Mouse (Mus musculus) neutrophil, adult 5-6 weeks (primary cell): ENCODE data around the gene Bag1. TPM values are rescaled to one million over a fixed set of nuclear protein-coding genes. Genes with fewer than 3 reads are reported as not detected.

Experiments used
- ATAC-seq: fragments of 151-379, 151-347 bp; 2 replicates; pipeline ENCODE4 v1.8.0; 2017; ENCODE audit warnings: mild to moderate bottlenecking, moderate TSS enrichment; ENCODE audit not compliant: insufficient number of reproducible peaks, poor library complexity, low FRiP score, severe bottlenecking; ENCODE audit errors: extremely low read depth
- total RNA-seq: library from RNA; stranded (forward); fragments of 200-1000 nt; gene quantifications from 2 replicates; pipeline ENCODE4 v1.2.3, GENCODE M21; 2017

Bag1 gene
- total RNA-seq, 1 experiment from 2014 or later, result 134 TPM

DNA sequence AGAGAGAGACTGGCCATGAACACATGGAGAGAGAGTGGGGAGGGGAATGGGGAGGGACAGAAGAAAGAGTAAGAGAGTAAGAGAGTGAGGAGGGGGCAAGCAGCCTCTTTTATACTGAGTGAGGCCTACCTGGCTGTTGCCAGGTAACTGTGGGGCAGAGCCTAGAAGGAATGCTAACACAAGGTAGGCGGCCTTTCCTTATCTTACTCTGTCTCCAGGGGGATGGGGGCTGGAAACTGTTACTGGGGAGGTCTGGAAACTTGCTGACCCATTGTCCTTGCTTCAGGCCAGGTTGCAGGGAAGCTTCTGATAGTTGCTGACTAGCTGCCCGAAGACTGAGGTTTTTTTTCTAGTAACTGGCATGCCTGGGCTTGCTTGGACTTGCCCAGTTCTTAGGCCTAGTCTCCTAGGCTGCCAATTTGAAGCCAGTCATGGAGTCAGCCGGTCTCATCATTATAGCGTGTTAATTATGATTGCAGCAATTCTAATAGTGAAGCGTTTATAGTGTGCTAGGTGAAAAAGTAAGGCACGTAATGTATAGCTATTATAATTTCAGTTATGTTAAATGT, 49.5 kb downstream of the Bag1 start:
- no peak for ATAC-seq

DNA sequence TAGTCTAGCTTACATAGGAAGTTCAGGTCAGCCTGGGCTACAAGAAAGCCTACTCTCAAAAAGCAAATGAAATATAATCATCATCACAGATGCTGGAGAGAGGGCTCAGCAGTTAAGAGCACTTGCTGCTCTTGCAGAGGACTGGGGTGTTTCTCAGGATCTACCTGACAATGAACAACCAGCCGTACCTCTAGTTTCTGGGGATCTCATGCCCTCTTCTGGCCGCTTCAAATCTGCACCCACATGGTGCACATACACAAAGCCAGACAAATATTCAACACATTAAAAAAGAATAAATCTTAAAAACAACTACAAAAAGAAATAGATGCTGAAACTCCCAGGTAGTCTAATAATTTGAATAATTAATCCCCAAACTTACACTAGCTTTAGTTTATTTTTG, 52.4 kb downstream of the Bag1 start:
- no peak for ATAC-seq

DNA sequence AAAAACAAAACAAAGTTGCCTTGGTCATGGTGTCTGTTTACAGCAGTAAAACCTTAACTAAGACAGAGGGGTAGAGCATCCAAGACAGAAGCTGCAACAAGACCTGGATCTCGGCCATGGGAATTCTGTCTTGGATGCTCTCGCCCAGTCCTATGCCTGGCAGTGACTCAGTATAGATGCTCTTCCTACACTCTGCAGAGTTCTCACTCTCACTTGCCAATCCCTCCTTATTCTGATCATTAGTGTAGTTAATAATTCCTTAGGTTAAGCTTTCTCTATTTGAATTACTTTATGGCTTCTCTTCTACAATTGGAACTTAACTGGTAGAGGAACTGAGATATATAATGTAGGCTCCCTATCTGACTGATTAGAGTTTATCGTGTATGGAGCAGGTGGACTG, 53.0 kb downstream of the Bag1 start:
- no peak for ATAC-seq

DNA sequence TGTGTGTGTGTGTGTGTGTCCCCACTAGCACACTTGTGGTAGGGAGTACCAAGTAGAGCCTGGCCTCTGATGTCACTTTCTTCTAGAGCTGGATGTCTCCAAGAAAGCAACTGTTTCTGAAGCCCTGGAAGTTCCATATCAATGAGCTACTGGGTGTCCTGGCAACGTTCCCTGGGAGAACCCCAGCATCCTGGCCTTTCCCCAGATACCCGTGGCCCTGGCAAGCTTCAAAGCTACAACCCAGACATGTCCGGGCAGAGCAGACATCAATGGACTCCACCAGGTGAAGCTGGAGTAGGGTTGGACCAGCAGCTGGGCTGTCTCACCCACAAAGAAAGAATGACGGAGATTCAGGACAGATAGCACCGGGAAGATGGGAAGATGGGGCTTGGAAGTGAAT, 56.9 kb downstream of the Bag1 start:
- ATAC-seq, result no peak

DNA sequence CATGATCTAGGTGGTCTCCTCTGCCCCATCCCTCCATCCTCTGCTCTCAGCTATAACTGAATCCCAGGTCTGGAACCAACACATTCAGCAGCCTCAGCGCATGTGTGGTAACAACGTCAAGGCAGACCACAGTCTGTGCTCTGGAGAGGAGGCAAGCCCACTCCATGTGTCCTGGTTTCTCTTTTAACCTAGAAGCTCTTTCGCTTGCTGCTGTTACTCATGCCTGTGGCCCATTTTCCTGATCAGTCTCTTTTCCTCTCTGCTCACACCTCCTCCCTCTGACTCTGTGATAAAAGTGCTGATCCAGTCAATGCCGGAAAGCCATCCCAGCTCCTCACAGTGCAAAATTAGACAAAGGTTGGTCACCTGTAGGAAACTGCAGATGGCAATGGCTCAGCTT, 58.1 kb downstream of the Bag1 start:
- no peak for ATAC-seq

DNA sequence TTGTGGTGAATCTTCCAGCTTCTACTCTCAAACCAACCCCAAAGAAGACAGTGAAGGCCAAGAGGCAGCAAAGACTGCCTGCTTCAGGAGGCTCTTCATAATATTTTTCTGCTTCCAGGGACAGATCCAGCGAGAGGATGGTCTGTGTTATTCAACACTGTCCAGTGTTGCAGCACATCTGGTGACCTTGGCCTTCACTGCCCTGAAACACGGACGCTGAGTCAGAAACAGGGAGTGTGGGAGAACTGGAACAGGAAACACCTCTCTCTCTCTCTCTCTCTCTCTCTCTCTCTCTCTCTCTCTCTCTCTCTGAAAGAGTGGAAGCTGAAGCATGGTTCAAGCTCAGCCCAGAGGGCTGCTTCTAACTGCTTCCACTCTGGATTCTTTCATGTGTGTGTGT, 58.8 kb downstream of the Bag1 start:
- no peak for ATAC-seq

DNA sequence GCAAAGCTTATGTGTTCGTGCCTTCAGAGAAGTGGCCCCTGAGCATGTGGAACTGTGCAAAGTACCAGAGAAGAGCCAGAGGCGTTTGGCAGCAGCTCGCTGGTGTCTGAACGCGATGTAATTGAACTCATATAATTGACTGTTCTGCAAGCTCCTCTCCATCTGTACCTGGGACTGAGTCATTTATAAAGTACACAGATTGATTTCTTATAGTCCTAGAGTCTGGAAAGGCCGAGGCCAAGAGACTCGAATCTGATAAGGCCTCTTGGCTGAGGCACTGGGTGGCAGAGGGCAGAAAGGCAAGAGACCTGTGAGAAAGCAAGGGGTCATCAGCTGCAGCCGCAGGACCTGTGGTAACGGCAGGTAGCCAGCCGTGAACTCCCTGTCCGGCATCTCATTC, 59.3 kb downstream of the Bag1 start:
- ATAC-seq, result no peak

Other genes starting within 250 kb of the Bag1 start
- gene Aptx, start 245.1 kb downstream of the Bag1 start, total RNA-seq, result 11.0 and 15.5 TPM in 2 replicates
- 371 and 454 TPM in 2 replicates for gene Dnaja1, start 226.1 kb downstream of the Bag1 start, total RNA-seq
- 99.4 and 109 TPM in 2 replicates for gene Smu1, start 190.4 kb downstream of the Bag1 start, total RNA-seq
- gene B4galt1, start 94.3 kb downstream of the Bag1 start, total RNA-seq, result 28.4 and 31.2 TPM in 2 replicates
- gene Spink4, start 28.2 kb downstream of the Bag1 start, total RNA-seq, result not detected in 2 replicates
- gene Chmp5, start 113 bp upstream of the Bag1 start, total RNA-seq, result 111 and 126 TPM in 2 replicates
- gene Nfx1, start 22.6 kb upstream of the Bag1 start, total RNA-seq, result 84.3 and 110 TPM in 2 replicates
- gene Aqp7, start 99.8 kb upstream of the Bag1 start, total RNA-seq, result not detected in 2 replicates
- 0.86 and 1.2 TPM in 2 replicates for gene Aqp3, start 149.9 kb upstream of the Bag1 start, total RNA-seq
- 13.2 and 15.6 TPM in 2 replicates for gene Nol6, start 176.2 kb upstream of the Bag1 start, total RNA-seq
- gene Ube2r2, start 187.4 kb upstream of the Bag1 start, total RNA-seq, result 49.2 and 56.8 TPM in 2 replicates